Mouse (Mus musculus) liver, embryonic 14 days (tissue): ENCODE results near the gene Nup37. TPM values are rescaled to one million over a fixed set of nuclear protein-coding genes. Genes with fewer than 3 reads are reported as not detected.

Experiments
- polyA plus RNA-seq: library from polyadenylated mRNA; depleted of rRNA; stranded (reverse); fragments of >200 nt; gene quantifications from 2 replicates; pipeline ENCODE4 v1.2.3, GENCODE M21; 2012; rRNA removed

The Nup37 gene
- polyA plus RNA-seq = 21.5 and 25.7 TPM in 2 replicates

GRCm38 (mm10) chr10:88146707-88147477 is at the start of gene Nup37, which contains the start of gene Parpbp:
TSS of gene Nup37 (plus strand) at chr10:88146992.
TSS of gene Parpbp (minus strand) at chr10:88146941.

DNA sequence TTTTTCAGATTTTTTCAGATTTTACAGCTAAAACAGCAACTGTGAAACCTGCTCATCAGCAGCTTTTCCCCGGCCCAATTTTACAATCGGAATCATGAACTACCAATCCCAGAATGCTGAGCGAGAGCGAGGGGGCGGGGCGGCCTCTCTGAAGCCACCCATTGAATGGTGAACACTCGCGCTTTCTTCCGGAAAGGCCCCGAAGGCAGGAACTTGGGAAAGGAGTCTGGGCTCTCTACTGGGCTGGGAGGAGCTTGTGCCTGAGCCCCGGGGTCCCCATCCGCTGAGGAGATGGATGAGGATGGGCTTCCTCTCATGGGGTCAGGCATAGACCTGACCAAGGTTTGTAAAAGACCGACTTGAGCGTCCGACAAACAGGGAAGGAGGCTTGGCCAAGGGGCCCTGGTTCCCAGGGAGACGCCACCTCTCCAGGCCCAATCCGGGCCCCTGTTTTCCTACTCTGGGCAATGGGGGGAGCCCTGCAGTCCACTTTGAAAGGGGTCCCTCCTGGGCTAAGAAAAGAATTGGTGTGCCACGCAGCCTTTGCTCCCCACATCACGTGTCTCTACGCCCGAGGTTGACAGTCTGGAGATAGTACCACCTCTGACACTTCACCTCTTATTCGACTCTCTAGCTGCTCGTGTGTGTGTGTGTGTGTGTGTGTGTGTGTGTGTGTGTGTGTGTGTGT is 54.3 kb downstream of the Nup37 start, which contains the start of gene Washc3:
Gene Washc3, plus strand, starts transcription at position 143 of the 688 bp plus-strand sequence.

Other genes starting within 250 kb of the Nup37 start
- 0.03 and 0.07 TPM in 2 replicates for gene Pmch, start 55.9 kb upstream of the Nup37 start, polyA plus RNA-seq
- gene Parpbp, start 51 bp upstream of the Nup37 start, polyA plus RNA-seq = 8.6 and 9.9 TPM in 2 replicates
- gene Washc3, start 54.1 kb downstream of the Nup37 start, polyA plus RNA-seq = 13.7 and 14.9 TPM in 2 replicates
- gene Dram1, start 232.1 kb downstream of the Nup37 start, polyA plus RNA-seq = 0.85 and 1.4 TPM in 2 replicates
- 4.7 and 5.2 TPM in 2 replicates for gene Gnptab, start 232.1 kb downstream of the Nup37 start, polyA plus RNA-seq